Mouse (Mus musculus): ENCODE measurements at regions not wholly inside any gene's neighbourhood (a gene's known extent, or its start where the extent isn't known, plus 50 kb on each side); places are given as distances from the start of the nearest gene placed in this dataset.

DNA sequence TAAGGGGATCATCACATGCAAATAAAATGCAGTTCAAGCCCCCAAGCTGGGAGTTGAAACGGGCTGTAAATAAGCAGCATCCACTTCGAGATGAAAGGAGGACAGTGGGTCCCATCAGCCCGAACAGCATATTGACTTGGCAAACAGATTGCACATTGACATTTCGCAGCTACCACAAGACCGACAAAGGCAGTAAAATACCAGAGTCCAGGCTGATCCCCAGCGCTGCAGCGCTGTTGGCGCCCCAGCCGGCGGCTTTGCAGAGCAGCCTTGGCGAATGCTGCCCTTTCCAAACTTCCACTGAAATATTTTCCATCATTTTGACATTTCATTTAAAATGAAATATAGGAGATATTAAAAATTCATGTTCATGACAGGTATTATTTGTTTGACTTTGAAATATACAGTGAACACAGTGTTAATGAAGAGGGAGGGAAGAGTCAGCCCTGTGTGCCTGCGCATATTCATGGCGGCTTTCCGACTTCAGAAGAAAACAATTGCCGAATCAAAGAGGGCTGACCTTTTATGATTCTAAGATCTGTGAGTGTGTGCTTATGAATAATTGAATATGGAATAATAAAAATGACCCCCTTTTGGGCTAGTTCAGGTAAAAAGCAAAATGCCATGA lies 98.4 kb downstream of the Sqor start:
- DNase-seq (ENCODE audit: low spot score in 2 of 2) = no peak

DNA sequence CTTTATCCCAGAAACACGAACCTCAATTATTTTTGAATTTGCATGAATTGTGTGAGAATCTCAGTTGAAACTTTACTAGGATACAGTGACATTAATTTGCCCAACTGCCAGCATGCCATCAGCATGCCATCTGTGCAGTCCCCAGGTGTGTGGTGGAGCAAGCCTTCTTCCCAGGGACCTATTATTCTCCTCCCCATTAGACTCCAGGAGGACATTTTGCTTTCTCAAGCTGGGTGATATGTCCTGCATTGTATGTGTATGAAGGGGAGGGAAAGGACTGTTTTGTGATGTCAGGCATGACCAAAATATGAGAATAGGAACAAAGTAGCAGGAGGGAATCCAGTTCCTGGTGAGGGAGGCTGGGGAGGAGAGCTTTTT lies 98.9 kb downstream of the Sqor start:
- no peak for DNase-seq (ENCODE audit: low spot score in 2 of 2)

DNA sequence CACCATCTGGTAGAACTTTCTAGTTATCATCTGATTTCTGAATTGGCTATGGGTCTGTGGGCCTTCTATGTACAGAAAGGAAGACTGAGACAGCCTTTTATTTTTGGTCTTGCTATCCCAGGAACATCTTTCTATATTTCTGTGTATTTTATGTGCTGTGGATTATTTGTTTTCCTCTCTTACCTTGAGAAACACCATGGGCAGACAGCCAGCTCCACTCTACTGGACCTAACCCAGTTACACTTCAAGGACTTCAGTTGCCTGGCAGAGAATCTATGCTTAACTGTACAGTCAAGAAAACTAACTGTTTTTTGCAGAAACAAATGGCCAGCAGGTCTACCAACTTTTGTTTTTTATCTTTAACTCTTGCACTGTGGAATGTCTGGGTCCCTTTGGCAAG lies 122.1 kb downstream of the Sqor start:
- DNase-seq (ENCODE audit: low spot score in 2 of 2) = no peak

DNA sequence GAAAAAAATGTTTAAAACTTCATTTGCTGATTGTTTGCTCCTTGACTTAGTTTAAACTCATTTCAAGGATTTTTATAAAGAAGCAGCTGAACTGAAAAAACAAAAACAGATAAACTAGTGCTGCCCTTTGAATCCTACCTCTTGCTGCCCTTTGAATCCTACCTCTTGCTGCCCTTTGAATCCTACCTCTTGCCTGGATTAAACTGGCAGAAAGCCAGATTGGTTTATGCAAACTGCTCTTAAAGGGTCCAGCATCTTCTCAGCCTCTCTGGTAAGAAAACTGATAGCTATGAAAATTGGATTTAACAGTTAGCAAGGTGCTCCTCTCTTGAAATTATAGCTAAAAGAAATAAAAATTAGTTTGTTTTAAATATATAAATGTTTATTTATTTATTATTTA lies 122.5 kb downstream of the Sqor start:
- DNase-seq (ENCODE audit: low spot score in 2 of 2) = no peak

DNA sequence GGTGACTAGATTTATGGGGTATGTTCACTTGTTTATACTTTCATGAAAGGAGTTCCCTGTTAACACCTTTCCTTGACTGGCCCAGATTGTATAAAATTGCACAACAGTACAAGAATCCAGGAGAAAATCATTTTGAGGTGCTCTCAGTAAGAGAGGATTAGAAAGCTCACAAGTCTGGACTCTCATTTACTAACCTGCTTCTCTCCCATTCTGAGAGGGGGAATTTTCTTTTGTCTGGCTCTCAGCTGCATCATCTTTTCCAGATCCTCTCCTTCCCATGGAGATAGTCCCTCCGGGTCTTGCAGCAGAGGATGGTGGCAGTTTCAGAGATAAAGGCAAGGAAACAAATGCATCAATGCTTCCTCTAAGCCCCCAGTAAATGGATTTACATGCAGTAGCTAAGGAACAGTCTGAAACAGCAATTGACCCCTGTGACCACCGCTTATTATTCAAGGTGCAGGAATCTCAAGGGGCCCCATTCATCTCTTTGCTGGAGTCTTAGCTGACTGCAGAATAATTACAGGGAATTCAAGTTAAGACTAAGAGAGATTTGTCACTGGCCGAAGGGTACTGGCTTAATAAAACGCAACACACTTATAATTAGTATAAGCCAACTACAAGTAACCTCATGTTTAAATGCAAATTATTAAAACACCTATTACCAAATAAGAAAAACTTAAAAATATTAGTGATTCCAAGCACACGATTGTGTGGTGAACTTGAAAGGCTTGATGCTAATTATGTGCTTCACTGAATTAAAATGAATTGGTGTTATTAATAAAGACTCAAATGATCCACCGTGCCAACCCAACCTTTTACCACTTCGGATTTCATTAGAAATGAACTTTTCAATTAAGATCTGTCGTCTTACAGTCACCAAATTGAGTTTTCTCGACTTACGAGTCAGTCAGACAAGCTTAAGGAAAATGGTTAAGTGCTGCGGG lies 140.4 kb downstream of the Sqor start:
- no peak for DNase-seq (ENCODE audit: low spot score in 2 of 2)

DNA sequence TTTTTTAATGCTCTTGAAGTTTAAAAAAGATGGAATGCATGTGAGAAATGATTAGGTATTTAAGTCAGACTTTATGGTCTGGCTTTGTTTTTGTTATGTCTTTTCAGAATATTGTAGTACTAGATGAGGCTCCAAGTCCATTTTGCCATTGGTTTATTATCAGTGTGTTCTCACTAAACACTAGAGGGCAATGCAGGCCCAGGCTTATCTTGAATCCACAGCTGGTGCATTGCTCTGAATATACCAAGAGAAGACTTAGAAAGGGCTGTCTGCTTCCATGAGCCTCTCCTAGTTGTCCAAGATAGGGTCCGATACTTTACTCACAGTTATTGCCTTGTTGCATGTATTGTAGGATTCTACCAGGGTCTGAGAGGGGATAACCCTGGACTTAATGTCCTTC lies 151.7 kb downstream of the Sqor start:
- DNase-seq (ENCODE audit: low spot score in 2 of 2) = no peak

DNA sequence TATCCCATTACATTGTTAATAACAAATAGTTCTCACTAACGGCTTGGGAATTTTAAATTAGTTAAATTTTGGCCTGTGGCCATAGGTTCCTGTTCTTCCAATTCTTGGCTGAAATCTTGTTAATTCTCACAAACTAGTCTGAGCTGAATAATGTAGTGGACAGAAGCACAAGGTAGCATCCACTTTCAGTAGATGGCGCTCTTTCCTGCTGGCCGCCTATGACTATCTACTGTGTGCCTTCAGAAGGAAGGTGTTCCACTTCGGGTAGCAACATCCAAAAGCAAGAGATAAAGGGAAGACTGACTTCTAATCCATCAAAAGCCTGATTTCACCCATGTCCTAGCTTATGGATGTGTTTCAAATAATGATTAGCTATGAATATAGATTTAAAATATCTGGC lies 172.9 kb downstream of the Sqor start:
- no peak for DNase-seq (ENCODE audit: low spot score in 2 of 2)

DNA sequence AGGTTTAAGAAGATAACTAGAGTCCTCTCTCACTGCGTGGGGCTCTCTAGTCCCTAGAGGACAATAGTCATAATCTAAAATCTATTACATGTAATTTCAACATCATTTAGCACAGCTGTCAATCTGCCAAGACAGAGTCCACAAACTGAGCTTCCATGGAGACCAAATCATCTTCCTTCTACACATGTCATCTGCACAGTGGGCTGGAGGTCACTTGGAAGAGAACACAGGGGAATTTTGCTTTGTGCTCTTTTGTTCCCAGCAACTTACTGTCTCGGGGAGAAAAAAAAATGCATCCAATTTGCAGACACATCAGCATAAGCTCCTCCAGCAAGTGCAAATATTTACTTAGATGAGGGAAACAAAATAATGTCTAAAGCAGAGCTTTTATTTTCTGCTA lies 179.8 kb downstream of the Sqor start:
- DNase-seq (ENCODE audit: low spot score in 2 of 2) = no peak

DNA sequence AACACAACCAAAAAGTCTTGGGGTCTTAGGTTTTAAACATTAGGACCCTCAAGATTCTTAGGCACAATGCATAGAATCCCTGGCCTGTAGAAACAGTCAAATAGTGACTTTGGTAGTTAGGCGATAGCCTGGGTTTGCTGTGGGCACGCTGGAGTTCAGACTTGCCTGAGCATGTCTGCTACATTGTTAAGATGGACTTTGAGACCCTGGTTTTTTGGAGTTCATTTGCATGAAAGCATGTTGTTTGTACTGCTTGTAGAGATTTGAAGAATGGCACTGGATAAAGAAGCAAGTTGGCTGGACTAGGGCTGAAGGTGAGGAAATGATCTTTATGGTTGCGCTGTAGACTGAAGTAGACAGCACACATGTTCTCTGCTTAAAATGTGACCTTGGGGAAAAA lies 180.9 kb downstream of the Sqor start:
- no peak for DNase-seq (ENCODE audit: low spot score in 2 of 2)

DNA sequence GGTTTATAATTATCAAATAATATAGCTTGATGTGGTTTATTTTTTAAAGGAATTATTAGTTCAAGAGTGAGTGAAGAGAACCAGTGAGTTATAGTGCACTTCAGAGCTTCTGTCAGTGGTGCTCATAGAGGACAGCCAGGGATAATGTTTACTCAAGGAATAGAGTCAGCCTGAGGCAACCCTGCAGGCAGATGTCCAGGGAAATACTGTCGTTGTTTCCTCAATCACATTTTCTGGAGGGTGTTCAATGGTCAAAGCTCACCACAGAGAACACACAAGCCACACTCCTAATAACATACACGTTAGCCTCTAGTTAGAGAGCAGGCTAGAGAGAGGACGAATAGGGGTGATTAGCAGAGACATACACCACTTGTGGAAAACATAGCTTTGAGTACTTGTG lies 184.0 kb downstream of the Sqor start:
- DNase-seq (ENCODE audit: low spot score in 2 of 2) = no peak

DNA sequence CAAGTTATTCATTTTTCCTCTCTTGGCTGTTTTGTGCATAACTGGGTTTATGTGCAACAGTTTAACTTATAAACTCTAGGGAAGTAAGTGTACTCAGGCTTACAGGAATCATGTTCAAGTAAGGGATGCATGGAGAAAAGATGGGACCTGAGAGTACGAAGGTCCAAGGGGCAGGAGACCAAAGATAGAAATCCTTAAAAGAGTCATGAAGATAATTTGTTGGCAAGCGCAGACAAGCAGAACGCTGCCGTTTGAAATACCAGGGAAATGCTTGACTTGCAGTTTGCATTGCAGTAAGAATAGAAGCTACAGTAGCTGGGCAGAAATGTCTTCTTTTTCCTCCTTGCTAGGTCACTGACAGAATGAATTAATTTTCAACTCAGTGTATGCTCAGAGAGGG lies 196.7 kb downstream of the Sqor start:
- DNase-seq (ENCODE audit: low spot score in 2 of 2) = no peak

DNA sequence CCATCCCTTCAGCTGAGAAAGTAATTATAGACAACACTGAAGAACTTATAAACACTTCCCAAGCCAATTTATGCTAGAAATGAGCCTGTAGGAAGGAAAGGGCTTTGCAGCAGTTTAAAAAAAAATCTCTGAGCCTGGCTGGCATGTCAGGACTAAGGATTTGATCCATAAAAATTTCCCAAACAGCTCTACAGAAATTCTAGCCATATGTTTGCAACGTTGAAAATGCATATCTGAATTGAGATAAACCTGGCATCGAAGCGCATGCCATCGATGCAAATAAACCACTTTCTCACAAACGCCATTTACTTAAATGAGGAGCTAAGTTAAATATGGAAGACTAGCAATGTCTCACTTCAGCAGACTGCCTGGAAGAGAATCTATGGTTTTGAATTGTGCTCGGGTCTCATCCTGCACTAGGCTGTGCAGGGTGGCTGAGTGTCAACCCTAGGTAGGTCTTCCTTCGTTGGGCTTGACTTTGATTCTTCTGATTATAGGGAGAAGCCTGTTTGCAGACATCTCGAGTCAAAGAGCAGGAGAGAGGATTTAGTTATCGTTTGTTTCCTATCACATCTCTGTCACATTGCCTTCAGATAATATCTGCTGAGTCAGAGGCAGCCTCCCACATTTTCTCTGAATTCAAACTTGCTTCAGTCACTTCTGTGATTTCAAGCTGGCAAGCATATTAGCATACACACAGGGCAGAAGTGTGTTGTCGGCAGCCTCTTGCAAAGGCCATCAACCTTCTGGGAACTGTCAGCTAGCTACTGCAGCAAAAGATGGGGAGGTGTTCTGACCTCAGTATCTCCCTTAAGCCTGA lies 204.0 kb downstream of the Sqor start:
- DNase-seq (ENCODE audit: low spot score in 2 of 2) = peak in 1 of 2 experiments; percentile 19

Data from frontal cortex, postnatal 25 days (tissue).